Mouse (Mus musculus) intestine, embryonic 14.5 days (tissue): Measurements from ENCODE around the gene Ap2a2. TPM values are rescaled to one million over a fixed set of nuclear protein-coding genes. Genes with fewer than 3 reads are reported as not detected.

Experiments used
- ATAC-seq: fragments of 200-750 bp; cut with Nextera tagmentation; replicated peaks from 2 replicates; pipeline ENCODE4 v1.8.0; 2017; ENCODE audit warnings: low read depth, moderate number of reproducible peaks, moderate TSS enrichment, moderate library complexity; ENCODE audit not compliant: low FRiP score, low TSS enrichment
- DNase-seq: peaks from one replicate; pipeline ENCODE4 v3.0.0-alpha.2; 2018; ENCODE audit warnings: low spot score
- H3K27ac ChIP-seq: fragments of 300-500 bp; sonication (generic); 2 replicates; pipeline ENCODE4 v1.5.1; 2014; ENCODE audit warnings: low read depth, mild to moderate bottlenecking, control low read depth
- H3K27me3 ChIP-seq: fragments of 300-500 bp; sonication (generic); replicated peaks from 2 replicates; pipeline ENCODE4 v1.6.1; 2014; ENCODE audit warnings: low read length, control low read depth; ENCODE audit not compliant: control insufficient read depth, insufficient read depth
- H3K36me3 ChIP-seq: fragments of 300-500 bp; sonication (generic); 2 replicates; pipeline ENCODE4 v1.6.1; 2014; ENCODE audit warnings: low read length, control low read depth; ENCODE audit not compliant: control insufficient read depth, insufficient read depth
- H3K4me1 ChIP-seq: fragments of 300-500 bp; sonication (generic); replicated peaks from 2 replicates; pipeline ENCODE4 v1.6.1; 2014; ENCODE audit warnings: low read length, control low read depth, mixed read lengths; ENCODE audit not compliant: control insufficient read depth, insufficient read depth
- H3K4me2 ChIP-seq: fragments of 300-500 bp; sonication (generic); 2 replicates; pipeline ENCODE4 v1.6.1; 2014; ENCODE audit warnings: low read length
- H3K4me3 ChIP-seq: fragments of 300-500 bp; sonication (generic); 2 replicates; pipeline ENCODE4 v1.5.1; 2014; ENCODE audit warnings: low read depth, low read length, control low read depth, mixed read lengths
- H3K9ac ChIP-seq: fragments of 300-500 bp; sonication (generic); 2 replicates; pipeline ENCODE4 v1.6.1; 2014; ENCODE audit warnings: mild to moderate bottlenecking, low read length
- H3K9me3 ChIP-seq: fragments of 300-500 bp; sonication (generic); 2 replicates; pipeline ENCODE4 v1.6.1; 2016; ENCODE audit warnings: low read length, control low read depth; ENCODE audit not compliant: control insufficient read depth
- WGBS: fragments of 180-500 bp; shearing (Covaris S2); extraction: QIAGEN DNeasy Blood & Tissue Kit; methylation state at CpG from one replicate; pipeline ENCODE4 v1.1.7; 2014; 5-methylcytosine and 5-hydroxymethylcytosine counted together
- polyA plus RNA-seq: library from polyadenylated mRNA; unstranded; fragments of >200 nt; fragmentation: Nextera tagmentation; extraction: Ambion mirVana; gene quantifications from 2 replicates; pipeline ENCODE4 v1.2.1, GENCODE M21; 2014

Gene Ap2a2
- polyA plus RNA-seq = 70.0 and 77.7 TPM in 2 replicates

- peak within 1 kb of the TSS; percentile 80 for H3K27ac ChIP-seq
- ATAC-seq = peak; percentile 93
- peak within 1 kb of the TSS; percentile 96 for H3K4me3 ChIP-seq
- H3K9me3 ChIP-seq = no peaks in the 10 kb centered on the region
- H3K36me3 ChIP-seq = 0 out of 2 replicates have a peak, but pooled peaks cover 4% of the 10 kb centered on the region
- no peaks in the 10 kb centered on the region for H3K27me3 ChIP-seq
- peak within 1 kb of the TSS; percentile 81 for H3K4me2 ChIP-seq
- under 1% methylated on average over 69 of the region's 72 CpGs for WGBS
- H3K4me1 ChIP-seq = peaks cover 17% of the 10 kb centered on the region
- DNase-seq = peak; percentile 94
- peak within 1 kb of the TSS; percentile 91 for H3K9ac ChIP-seq
Measured at GRCm38 (mm10) chr7:141561682-141562391, at the start of gene Ap2a2. Ap2a2 (plus strand) TSS chr7:141562173.

GRCm38 (mm10) chr7:141517638-141518037 lies 44.3 kb upstream of the Ap2a2 start:
- DNase-seq (no peak), ATAC-seq (no peak)
- no peak overlapping the region for H3K4me2 ChIP-seq
- H3K27me3 ChIP-seq = no peaks in the 10 kb centered on the region
- H3K9me3 ChIP-seq = no peaks in the 10 kb centered on the region
- H3K9ac ChIP-seq = no peak overlapping the region
- H3K27ac ChIP-seq = no peak overlapping the region
- H3K4me3 ChIP-seq = no peak overlapping the region
- H3K36me3 ChIP-seq = peaks cover 29% of the 10 kb centered on the region
- H3K4me1 ChIP-seq = no peaks in the 10 kb centered on the region
- 87% methylated on average over 4 of the region's 4 CpGs for WGBS

- no peak for DNase-seq
- Histone ChIP-seq H3K4me3 (no peak overlapping the region), H3K4me2 (no peak overlapping the region), H3K9ac (no peak overlapping the region), H3K36me3 (peaks cover 29% of the 10 kb centered on the region), H3K9me3 (no peaks in the 10 kb centered on the region), H3K27ac (no peak overlapping the region), H3K27me3 (no peaks in the 10 kb centered on the region), H3K4me1 (no peaks in the 10 kb centered on the region)
- WGBS = 89% methylated on average over 5 of the region's 5 CpGs
- no peak for ATAC-seq
Measured at GRCm38 (mm10) chr7:141518296-141518695, 43.7 kb upstream of the Ap2a2 start.

- Histone ChIP-seq H3K27ac (no peak overlapping the region), H3K4me2 (no peak overlapping the region), H3K4me1 (no peaks in the 10 kb centered on the region), H3K9ac (no peak overlapping the region), H3K9me3 (no peaks in the 10 kb centered on the region), H3K36me3 (peaks cover 29% of the 10 kb centered on the region), H3K27me3 (no peaks in the 10 kb centered on the region), H3K4me3 (no peak overlapping the region)
- WGBS = 79% methylated on average over 3 of the region's 3 CpGs
- no peak for DNase-seq
- no peak for ATAC-seq
Measured at GRCm38 (mm10) chr7:141518926-141519325, 43.0 kb upstream of the Ap2a2 start.

GRCm38 (mm10) chr7:141519795-141520194 lies 42.2 kb upstream of the Ap2a2 start:
- H3K4me3 ChIP-seq = no peak overlapping the region
- H3K9ac ChIP-seq = no peak overlapping the region
- no peak for DNase-seq
- 73% methylated on average over 1 of the region's 1 CpGs for WGBS
- H3K27me3 ChIP-seq = no peaks in the 10 kb centered on the region
- peaks cover 28% of the 10 kb centered on the region for H3K36me3 ChIP-seq
- H3K27ac ChIP-seq = no peak overlapping the region
- H3K4me1 ChIP-seq = no peaks in the 10 kb centered on the region
- ATAC-seq = no peak
- no peaks in the 10 kb centered on the region for H3K9me3 ChIP-seq
- no peak overlapping the region for H3K4me2 ChIP-seq

- no peaks in the 10 kb centered on the region for H3K9me3 ChIP-seq
- 44% methylated on average over 4 of the region's 4 CpGs for WGBS
- H3K27me3 ChIP-seq = no peaks in the 10 kb centered on the region
- H3K4me2 ChIP-seq = no peak overlapping the region
- H3K27ac ChIP-seq = no peak overlapping the region
- DNase-seq (no peak), ATAC-seq (no peak)
- peaks cover 19% of the 10 kb centered on the region for H3K36me3 ChIP-seq
- no peaks in the 10 kb centered on the region for H3K4me1 ChIP-seq
- no peak overlapping the region for H3K9ac ChIP-seq
- no peak overlapping the region for H3K4me3 ChIP-seq
Measured at GRCm38 (mm10) chr7:141523007-141523406, 39.0 kb upstream of the Ap2a2 start.

GRCm38 (mm10) chr7:141524271-141524670 lies 37.7 kb upstream of the Ap2a2 start:
- H3K36me3 ChIP-seq = peaks cover 20% of the 10 kb centered on the region
- no peak for ATAC-seq
- no peak overlapping the region for H3K9ac ChIP-seq
- no peaks in the 10 kb centered on the region for H3K27me3 ChIP-seq
- DNase-seq = no peak
- no peaks in the 10 kb centered on the region for H3K4me1 ChIP-seq
- no peak overlapping the region for H3K4me2 ChIP-seq
- WGBS = 81% methylated on average over 4 of the region's 4 CpGs
- no peaks in the 10 kb centered on the region for H3K9me3 ChIP-seq
- no peak overlapping the region for H3K27ac ChIP-seq
- H3K4me3 ChIP-seq = no peak overlapping the region

GRCm38 (mm10) chr7:141524760-141525579 lies 37.0 kb upstream of the Ap2a2 start:
- Histone ChIP-seq H3K4me1 (no peaks in the 10 kb centered on the region), H3K9ac (no peak overlapping the region), H3K9me3 (no peaks in the 10 kb centered on the region), H3K4me2 (no peak overlapping the region), H3K4me3 (no peak overlapping the region), H3K27ac (no peak overlapping the region), H3K27me3 (no peaks in the 10 kb centered on the region), H3K36me3 (peaks cover 16% of the 10 kb centered on the region; the same call in 1 of the 2 replicates)
- ATAC-seq (peak; percentile 74), DNase-seq (peak; percentile 87)
- 47% methylated on average over 6 of the region's 6 CpGs for WGBS
